Mouse (Mus musculus): ENCODE data around the gene Tnc. TPM values are rescaled to one million over a fixed set of nuclear protein-coding genes. Genes with fewer than 3 reads are reported as not detected.

Gene Tnc
- total RNA-seq, 1 experiment: 31.3 TPM

GRCm38 (mm10) chr4:64058856-64059231 lies 12.0 kb upstream of the Tnc start:
- Histone ChIP-seq H3K9ac (ENCODE audit: insufficient read depth, low read depth, low read length, poor library complexity, severe bottlenecking) (no peak overlapping the region), H3K4me1 (ENCODE audit: control insufficient read depth in 2 of 2, insufficient read depth in 2 of 2, low read length in 2 of 2, poor library complexity in 1 of 2) (no peaks in the 10 kb centered on the region), H3K9me3 (ENCODE audit: control insufficient read depth, insufficient read depth, low read depth, low read length) (no peaks in the 10 kb centered on the region), H3K4me3 (ENCODE audit: insufficient read depth in 1 of 2, low read depth in 1 of 2, low read length in 2 of 2, poor library complexity in 1 of 2, severe bottlenecking in 1 of 2) (no peak overlapping the region), H3K36me3 (ENCODE audit: control insufficient read depth, insufficient read depth, low read length, poor library complexity, severe bottlenecking) (no peaks in the 10 kb centered on the region), H3K27ac (ENCODE audit: insufficient read depth, low read depth, low read length, poor library complexity, severe bottlenecking) (no peak overlapping the region)
- no peak for DNase-seq (ENCODE audit: low read depth, low spot score)
- in situ Hi-C loops (cut with MboI; ENCODE audit: low sequenced_read_pairs in 2 of 2, unreplicated experiment in 2 of 2): no loop called here
- TF ChIP-seq ZC3H11A (IDR thresholded peaks at IDR 0.05; ENCODE audit: borderline replicate concordance, low read depth, low read length): no peak
- no peak for TF ChIP-seq HCFC1 (IDR thresholded peaks at IDR 0.05; ENCODE audit: borderline replicate concordance, insufficient read depth, low read length)
- TF ChIP-seq CHD2 (IDR thresholded peaks at IDR 0.05; ENCODE audit: low read depth, low read length): no peak
- no peak for TF ChIP-seq ZNF384 (IDR thresholded peaks at IDR 0.05; ENCODE audit: low read depth, low read length)
- TF ChIP-seq MAFK (IDR thresholded peaks at IDR 0.05; ENCODE audit: insufficient read depth, low read depth, low read length): no peak

GRCm38 (mm10) chr4:64058048-64058855 lies 11.4 kb upstream of the Tnc start:
- Histone ChIP-seq H3K4me3 (ENCODE audit: insufficient read depth in 1 of 2, low read depth in 1 of 2, low read length in 2 of 2, poor library complexity in 1 of 2, severe bottlenecking in 1 of 2) (no peak overlapping the region), H3K9ac (ENCODE audit: insufficient read depth, low read depth, low read length, poor library complexity, severe bottlenecking) (no peak overlapping the region), H3K27ac (ENCODE audit: insufficient read depth, low read depth, low read length, poor library complexity, severe bottlenecking) (no peak overlapping the region), H3K36me3 (ENCODE audit: control insufficient read depth, insufficient read depth, low read length, poor library complexity, severe bottlenecking) (no peaks in the 10 kb centered on the region), H3K4me1 (ENCODE audit: control insufficient read depth in 2 of 2, insufficient read depth in 2 of 2, low read length in 2 of 2, poor library complexity in 1 of 2) (no peaks in the 10 kb centered on the region), H3K9me3 (ENCODE audit: control insufficient read depth, insufficient read depth, low read depth, low read length) (no peaks in the 10 kb centered on the region)
- TF ChIP-seq HCFC1 (IDR thresholded peaks at IDR 0.05; ENCODE audit: borderline replicate concordance, insufficient read depth, low read length) (no peak), CHD2 (IDR thresholded peaks at IDR 0.05; ENCODE audit: low read depth, low read length) (no peak), MAFK (IDR thresholded peaks at IDR 0.05; ENCODE audit: insufficient read depth, low read depth, low read length) (no peak), ZC3H11A (IDR thresholded peaks at IDR 0.05; ENCODE audit: borderline replicate concordance, low read depth, low read length) (no peak), ZNF384 (IDR thresholded peaks at IDR 0.05; ENCODE audit: low read depth, low read length) (no peak)
- in situ Hi-C loops (cut with MboI; ENCODE audit: low sequenced_read_pairs in 2 of 2, unreplicated experiment in 2 of 2): no loop called here
- no peak for DNase-seq (ENCODE audit: low read depth, low spot score)

GRCm38 (mm10) chr4:64048177-64048576 lies 1.4 kb upstream of the Tnc start:
- in situ Hi-C loops (cut with MboI; ENCODE audit: low sequenced_read_pairs in 2 of 2, unreplicated experiment in 2 of 2): no loop called here
- peaks cover 0 to 2% of the 10 kb centered on the region in 2 experiments; a peak in 1 of 4 replicates for H3K4me1 ChIP-seq (ENCODE audit: control insufficient read depth in 2 of 2, insufficient read depth in 2 of 2, low read length in 2 of 2, poor library complexity in 1 of 2)
- no peak overlapping the region for H3K27ac ChIP-seq (ENCODE audit: insufficient read depth, low read depth, low read length, poor library complexity, severe bottlenecking)
- DNase-seq (ENCODE audit: low read depth, low spot score): no peak
- H3K4me3 ChIP-seq (ENCODE audit: insufficient read depth in 1 of 2, low read depth in 1 of 2, low read length in 2 of 2, poor library complexity in 1 of 2, severe bottlenecking in 1 of 2): no peak overlapping the region
- no peak overlapping the region for H3K9ac ChIP-seq (ENCODE audit: insufficient read depth, low read depth, low read length, poor library complexity, severe bottlenecking)
- H3K36me3 ChIP-seq (ENCODE audit: control insufficient read depth, insufficient read depth, low read length, poor library complexity, severe bottlenecking): no peaks in the 10 kb centered on the region
- H3K9me3 ChIP-seq (ENCODE audit: control insufficient read depth, insufficient read depth, low read depth, low read length): no peaks in the 10 kb centered on the region
- TF ChIP-seq CHD2 (IDR thresholded peaks at IDR 0.05; ENCODE audit: low read depth, low read length) (no peak), MAFK (IDR thresholded peaks at IDR 0.05; ENCODE audit: insufficient read depth, low read depth, low read length) (no peak), ZNF384 (IDR thresholded peaks at IDR 0.05; ENCODE audit: low read depth, low read length) (no peak), HCFC1 (IDR thresholded peaks at IDR 0.05; ENCODE audit: borderline replicate concordance, insufficient read depth, low read length) (no peak), ZC3H11A (IDR thresholded peaks at IDR 0.05; ENCODE audit: borderline replicate concordance, low read depth, low read length) (no peak)

- TF ChIP-seq ZC3H11A (IDR thresholded peaks at IDR 0.05; ENCODE audit: borderline replicate concordance, low read depth, low read length): no peak
- TF ChIP-seq ZNF384 (IDR thresholded peaks at IDR 0.05; ENCODE audit: low read depth, low read length): no peak
- no peak for TF ChIP-seq MAFK (IDR thresholded peaks at IDR 0.05; ENCODE audit: insufficient read depth, low read depth, low read length)
- TF ChIP-seq HCFC1 (IDR thresholded peaks at IDR 0.05; ENCODE audit: borderline replicate concordance, insufficient read depth, low read length): no peak
- no peak for TF ChIP-seq CHD2 (IDR thresholded peaks at IDR 0.05; ENCODE audit: low read depth, low read length)
- Histone ChIP-seq H3K4me3 (ENCODE audit: insufficient read depth in 1 of 2, low read depth in 1 of 2, low read length in 2 of 2, poor library complexity in 1 of 2, severe bottlenecking in 1 of 2) (no peak overlapping the region), H3K36me3 (ENCODE audit: control insufficient read depth, insufficient read depth, low read length, poor library complexity, severe bottlenecking) (no peaks in the 10 kb centered on the region), H3K9me3 (ENCODE audit: control insufficient read depth, insufficient read depth, low read depth, low read length) (no peaks in the 10 kb centered on the region), H3K9ac (ENCODE audit: insufficient read depth, low read depth, low read length, poor library complexity, severe bottlenecking) (no peak overlapping the region), H3K4me1 (ENCODE audit: control insufficient read depth in 2 of 2, insufficient read depth in 2 of 2, low read length in 2 of 2, poor library complexity in 1 of 2) (peaks cover 0 to 2% of the 10 kb centered on the region in 2 experiments; a peak in 1 of 4 replicates), H3K27ac (ENCODE audit: insufficient read depth, low read depth, low read length, poor library complexity, severe bottlenecking) (no peak overlapping the region)
- in situ Hi-C loops (cut with MboI; ENCODE audit: low sequenced_read_pairs in 2 of 2, unreplicated experiment in 2 of 2): no loop called here
- no peak for DNase-seq (ENCODE audit: low read depth, low spot score)
Observed at GRCm38 (mm10) chr4:64043893-64044292, 2.9 kb downstream of the Tnc start.

All from ES-E14 (cell line).